13 mouse cellular contexts compared by ENCODE assay signal in the genomic region with DNA sequence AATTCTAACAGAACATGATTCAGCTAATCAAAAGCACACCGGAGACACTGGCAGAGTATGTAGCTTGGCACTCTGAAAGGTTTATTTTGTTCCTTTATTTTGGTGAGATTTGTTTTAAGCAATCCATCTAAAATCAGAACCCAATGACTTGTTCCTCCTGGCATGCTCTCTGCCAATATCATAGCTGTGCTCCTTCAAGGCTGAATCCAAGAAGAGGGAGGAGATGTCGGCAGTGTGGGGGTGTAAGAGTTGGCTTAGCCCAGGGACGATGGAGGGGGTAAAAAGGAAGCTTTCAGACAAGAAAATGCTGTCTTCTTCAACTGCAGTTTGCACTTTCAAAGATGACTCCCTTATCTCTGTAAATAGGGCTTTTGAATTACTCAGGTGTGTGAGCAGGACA.
A peak's percentile ranks its signal among the peaks of the same experiment; 100 is the strongest.
DNase-seq lines count a peak whose midpoint lies in the region; TF ChIP-seq lines count a peak whose summit lies in the region.
"Had no signal": no experiment of that assay in that cellular context is flagged by ENCODE, and none has a peak within 500 bp of the region (broad histone marks: within the 10 kb centered on the region; RNA-seq: fewer than 3 reads in every experiment).

No protein-coding gene starts in this region.

- peak; percentile 20 to 27 for DNase-seq in layer of hippocampus, adult 2 months (ENCODE audit: low spot score in 2 of 2)
- DNase-seq in layer of hippocampus, postnatal 10 days (ENCODE audit: low spot score in 2 of 2) = no peak
- DNase-seq in cerebellum, adult 11 months = peak; percentile 35
- peak; percentile 56 for DNase-seq in cerebellum, adult 9-11 months
- peak; percentile 28 to 81 for DNase-seq in left cerebral cortex, postnatal 25 days (ENCODE audit: low spot score in 2 of 2)
- no peak for DNase-seq in embryonic facial prominence, embryonic 10.5 days (ENCODE audit: low spot score)
- no peak for DNase-seq in heart, postnatal 14 days
- DNase-seq: adrenal gland, postnatal 36 days; heart, postnatal 10 days; kidney, adult 8-10 months had no signal

- H3K27me3 ChIP-seq in embryonic facial prominence, embryonic 10.5 days (replicated peaks; ENCODE audit: low read depth, poor library complexity, severe bottlenecking) = no peaks in the 10 kb centered on the region
- H3K27me3 ChIP-seq: CH12.LX; liver, embryonic 15.5 days; neural tube, embryonic 12.5 days had no signal

- 90% methylated on average over 3 of the region's 3 CpGs for WGBS in embryonic facial prominence, embryonic 10.5 days

- TF ChIP-seq CTCF in layer of hippocampus, adult 2 months (conservative IDR thresholded peaks at IDR 0.05) = no peak

- H3K4me1 ChIP-seq in embryonic facial prominence, embryonic 10.5 days = no peaks in the 10 kb centered on the region
- H3K4me1 ChIP-seq: liver, embryonic 15.5 days; neural tube, embryonic 12.5 days had no signal

- no peak overlapping the region for H3K4me3 ChIP-seq in layer of hippocampus, adult 2 months
- no peak overlapping the region for H3K4me3 ChIP-seq in embryonic facial prominence, embryonic 10.5 days
- H3K4me3 ChIP-seq: liver, embryonic 15.5 days; neural tube, embryonic 12.5 days had no signal

- H3K27ac ChIP-seq in layer of hippocampus, adult 2 months = peak overlapping the region; percentile 75
- H3K27ac ChIP-seq in embryonic facial prominence, embryonic 10.5 days (replicated peaks) = no peak overlapping the region
- H3K27ac ChIP-seq: liver, embryonic 15.5 days; neural tube, embryonic 12.5 days had no signal

- H3K9me3 ChIP-seq in embryonic facial prominence, embryonic 10.5 days = no peaks in the 10 kb centered on the region
- H3K9me3 ChIP-seq: liver, embryonic 15.5 days; neural tube, embryonic 12.5 days had no signal

- H3K36me3 ChIP-seq in embryonic facial prominence, embryonic 10.5 days (replicated peaks) = no peaks in the 10 kb centered on the region
- H3K36me3 ChIP-seq: liver, embryonic 15.5 days; neural tube, embryonic 12.5 days had no signal

- intact Hi-C loops in left cerebral cortex, postnatal 25 days (cut with DNase I) = no loop called here
- intact Hi-C loops in heart, postnatal 14 days (cut with DNase I) = no loop called here

Comparison
In these comparisons a context has a peak if more than half of its experiments do, and no peak if none do; other contexts are left out.
1. DNase-seq: peak in layer of hippocampus, adult 2 months (2 of 2), cerebellum, adult 11 months (single experiment), cerebellum, adult 9-11 months (single experiment) and left cerebral cortex, postnatal 25 days (2 of 2); none in layer of hippocampus, postnatal 10 days (0 of 2), embryonic facial prominence, embryonic 10.5 days (single experiment) and heart, postnatal 14 days (0 of 2).